Mouse (Mus musculus): Measurements from ENCODE around the gene Srek1. TPM values are rescaled to one million over a fixed set of nuclear protein-coding genes. Genes with fewer than 3 reads are reported as not detected.
A peak's percentile ranks its signal among the peaks of the same experiment; 100 is the strongest.

The Srek1 gene
- total RNA-seq, 2 experiments from 2014 or later, result 74.5 to 83.3 TPM

- no peak for ATAC-seq (replicated peaks; ENCODE audit: poor library complexity, severe bottlenecking)
Observed at GRCm38 (mm10) chr13:103735330-103736007, 38.9 kb downstream of the Srek1 start.

DNA sequence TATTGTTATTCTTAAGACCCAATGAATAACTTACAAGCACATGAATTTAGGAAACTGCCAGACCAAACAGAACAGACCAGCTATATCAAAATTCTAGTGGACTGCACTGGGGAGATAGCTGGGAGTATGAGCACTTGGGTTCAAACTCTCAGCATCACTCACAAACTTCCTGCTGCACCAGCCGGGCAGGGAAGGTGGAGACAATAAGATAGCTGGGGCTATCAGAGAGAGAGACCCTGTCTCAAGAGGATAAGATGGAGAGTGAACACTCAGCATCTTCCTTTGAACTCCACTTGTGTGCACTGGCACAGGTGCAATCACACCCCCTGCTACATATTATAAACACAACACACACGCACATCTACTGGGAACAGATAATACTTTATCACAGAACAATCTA, 47.5 kb downstream of the Srek1 start:
- ATAC-seq (replicated peaks; ENCODE audit: poor library complexity, severe bottlenecking), result no peak

- ATAC-seq (replicated peaks; ENCODE audit: poor library complexity, severe bottlenecking), result no peak
Observed at GRCm38 (mm10) chr13:103711406-103712025, 62.9 kb downstream of the Srek1 start.

DNA sequence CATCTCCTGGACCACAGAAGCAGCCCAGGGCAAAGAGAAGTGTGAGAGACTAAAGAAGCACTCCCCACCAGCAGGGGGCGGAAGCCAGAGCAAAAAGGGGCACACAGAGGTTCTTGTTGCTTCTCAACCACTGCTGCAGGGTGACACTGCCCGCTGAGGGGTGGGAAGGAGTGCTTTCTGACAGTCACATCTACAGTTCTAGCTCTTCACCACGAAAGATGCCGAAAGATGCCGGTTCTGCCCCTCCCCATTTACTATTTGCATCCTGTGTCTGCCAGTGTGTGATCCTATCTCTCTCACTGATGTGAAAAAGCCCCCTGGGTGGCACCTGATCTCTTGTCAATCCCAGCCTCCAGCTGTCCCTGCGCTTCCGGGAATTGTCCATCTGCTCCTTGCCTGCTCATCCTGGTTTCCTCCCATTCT, 64.0 kb downstream of the Srek1 start:
- peak; percentile 37 for ATAC-seq (replicated peaks; ENCODE audit: poor library complexity, severe bottlenecking)

DNA sequence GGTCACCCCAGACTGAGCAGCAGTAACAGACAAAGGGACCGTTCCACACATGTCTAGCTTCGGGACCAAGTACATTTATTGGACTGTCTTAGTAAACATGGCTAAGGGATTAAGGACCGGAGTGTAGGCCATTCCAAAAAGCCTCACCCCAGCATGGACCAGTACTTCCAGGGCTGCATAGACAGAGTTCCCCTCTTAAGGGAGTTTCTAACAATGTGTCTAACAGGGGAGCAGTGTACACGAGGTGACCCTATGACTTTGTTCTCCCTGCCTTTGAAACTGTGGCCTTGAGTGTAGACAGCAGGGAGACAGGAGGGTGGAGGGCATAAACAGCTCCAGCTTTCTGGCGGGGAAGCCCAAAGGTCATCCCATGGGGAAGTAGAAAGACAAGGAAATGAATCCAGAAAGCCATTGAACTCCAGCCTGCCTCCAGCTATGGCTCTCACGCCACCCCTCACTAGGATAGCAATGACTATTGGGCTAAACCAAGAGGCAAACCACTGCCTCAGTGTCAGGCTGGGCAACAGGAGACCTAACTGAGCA, 68.9 kb downstream of the Srek1 start:
- ATAC-seq (replicated peaks; ENCODE audit: poor library complexity, severe bottlenecking), result no peak

DNA sequence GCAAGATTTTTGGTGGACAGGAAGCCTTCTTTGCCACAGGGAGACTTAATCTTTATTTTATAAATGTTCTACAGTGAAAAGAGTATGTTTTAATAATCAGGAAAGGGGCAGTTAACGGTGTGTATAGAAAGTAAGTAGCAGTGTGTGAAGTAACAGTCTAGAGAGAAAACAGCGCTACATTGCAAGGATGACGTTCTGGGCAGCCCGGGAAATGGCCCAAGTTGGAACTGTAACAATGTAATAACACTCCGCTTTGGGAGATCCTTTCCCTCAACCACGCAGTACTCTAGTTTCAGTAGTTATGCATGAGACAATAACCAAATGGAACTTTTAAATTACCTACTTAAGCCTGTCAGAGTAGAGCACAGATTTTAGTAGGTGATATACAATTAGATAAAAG, 70.6 kb downstream of the Srek1 start:
- no peak for ATAC-seq (replicated peaks; ENCODE audit: poor library complexity, severe bottlenecking)

DNA sequence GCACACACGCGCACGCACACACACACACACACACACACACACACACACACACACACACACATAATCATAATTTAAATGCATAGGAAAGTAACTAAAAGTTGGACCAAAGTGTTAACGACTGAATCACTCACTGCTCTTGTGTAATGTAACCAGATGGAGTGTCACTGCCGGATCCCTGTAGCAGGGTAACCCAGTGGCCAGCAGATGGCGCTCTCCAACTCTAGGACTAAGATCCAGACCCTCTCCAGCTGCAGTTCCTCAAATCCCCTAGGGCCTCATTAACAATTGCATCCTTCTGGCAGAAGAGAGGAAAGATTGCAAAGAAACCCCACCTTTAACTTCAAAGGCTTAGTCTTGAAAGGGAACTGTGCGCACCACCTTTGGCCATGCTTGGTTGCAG, 71.0 kb downstream of the Srek1 start:
- peak; percentile 99 for ATAC-seq (replicated peaks; ENCODE audit: poor library complexity, severe bottlenecking)

- ATAC-seq (replicated peaks; ENCODE audit: poor library complexity, severe bottlenecking), result no peak
Observed at GRCm38 (mm10) chr13:103702266-103702665, 72.1 kb downstream of the Srek1 start.

DNA sequence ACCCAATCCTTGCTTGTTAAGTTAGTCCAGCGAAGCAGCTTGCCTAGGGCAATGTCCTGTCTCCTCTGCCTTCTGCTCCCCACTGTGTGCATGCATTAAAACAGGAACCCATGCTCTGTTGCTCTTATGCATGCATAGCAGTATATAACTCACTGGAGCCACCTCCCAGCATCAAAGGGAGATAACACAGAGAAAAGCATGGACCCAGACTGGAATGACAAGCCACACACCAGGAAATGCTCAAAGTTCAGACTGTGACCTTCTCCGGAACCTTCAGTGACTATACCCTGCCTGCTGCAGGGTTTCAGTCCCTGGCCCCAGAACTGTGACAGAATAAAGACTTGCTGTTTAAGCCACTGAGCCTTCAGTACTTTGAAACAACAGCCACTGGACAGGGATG, 73.7 kb downstream of the Srek1 start:
- no peak for ATAC-seq (replicated peaks; ENCODE audit: poor library complexity, severe bottlenecking)

DNA sequence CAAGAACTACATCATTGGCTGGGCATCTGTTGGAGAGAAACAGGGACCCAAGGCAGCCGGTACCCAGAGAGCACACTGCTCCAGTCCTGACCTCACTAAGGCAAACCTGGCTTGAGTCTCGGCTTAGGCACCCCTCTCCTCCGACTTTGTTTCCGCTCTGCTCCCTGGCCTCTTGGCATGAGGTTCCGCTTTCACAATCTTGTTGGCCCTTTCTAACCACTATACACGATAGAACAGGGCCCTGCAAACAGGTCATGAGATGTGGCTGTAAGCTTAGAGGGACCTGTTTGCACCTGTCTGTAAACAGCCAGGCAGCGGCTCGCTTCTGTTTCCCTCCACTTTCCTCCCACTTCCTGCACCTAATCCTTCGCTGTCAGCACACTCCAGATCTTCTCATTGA, 76.4 kb downstream of the Srek1 start:
- peak; percentile 81 for ATAC-seq (replicated peaks; ENCODE audit: poor library complexity, severe bottlenecking)

DNA sequence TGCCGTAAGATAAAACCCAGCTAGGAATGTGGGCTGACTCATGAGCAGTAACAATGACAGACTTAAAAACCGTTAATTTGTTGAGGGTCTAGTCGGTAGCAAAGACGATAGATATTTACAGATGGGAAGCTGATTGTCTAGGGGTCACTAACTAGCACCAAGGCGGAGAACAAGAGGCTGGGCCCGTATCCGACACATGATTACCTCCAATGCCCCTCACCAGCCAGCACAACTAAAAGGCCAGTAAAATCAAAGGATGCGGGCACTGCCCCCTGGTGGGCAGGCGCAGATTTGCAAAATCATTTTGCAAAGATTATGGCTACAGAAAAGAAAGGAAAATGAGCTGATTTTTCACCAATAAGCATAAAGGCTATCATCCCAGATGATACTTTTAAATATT, 78.2 kb downstream of the Srek1 start:
- ATAC-seq (replicated peaks; ENCODE audit: poor library complexity, severe bottlenecking), result peak; percentile 55

- ATAC-seq (replicated peaks; ENCODE audit: poor library complexity, severe bottlenecking), result no peak
Observed at GRCm38 (mm10) chr13:103695456-103695855, 79.0 kb downstream of the Srek1 start.

Other genes with a start within 250 kb of the Srek1 start
- 63.9 and 67.0 TPM in 2 replicates for gene Erbin, start 145.9 kb upstream of the Srek1 start, total RNA-seq (2014; fragmentation: Nextera tagmentation)
- gene Erbin, start 145.9 kb upstream of the Srek1 start, total RNA-seq (2017), result 83.1 and 89.0 TPM in 2 replicates